Mouse (Mus musculus): Measurements from ENCODE around the gene Tet2. TPM values are rescaled to one million over a fixed set of nuclear protein-coding genes. Genes with fewer than 3 reads are reported as not detected.

Tet2 gene
- polyA plus RNA-seq, 1 experiment from 2014 or later: 15.0 TPM

DNA sequence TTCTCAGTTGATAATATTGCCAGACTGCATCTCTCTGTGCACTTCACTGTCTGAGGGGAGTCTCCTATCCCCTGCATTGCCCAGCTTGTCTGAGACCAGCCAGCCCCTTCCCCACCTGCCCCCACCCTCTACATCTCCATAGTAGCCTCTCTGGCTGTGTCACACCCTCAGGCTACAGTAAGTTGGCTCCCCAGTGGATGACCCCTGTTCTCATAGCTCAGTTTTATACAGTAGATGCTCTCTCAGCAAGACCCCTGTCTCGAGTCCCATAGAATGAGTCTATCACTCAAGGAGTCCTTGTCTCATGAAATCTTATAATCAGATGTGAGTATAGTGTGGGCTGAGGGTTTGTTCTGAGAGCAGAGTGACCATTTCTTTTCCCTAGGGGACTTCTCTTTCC, 85.8 kb downstream of the Tet2 start:
- no peak for DNase-seq (ENCODE audit: low spot score)
- H3K4me1 ChIP-seq: peaks cover 3% of the 10 kb centered on the region; the same call in 1 of the 2 replicates
- no peaks in the 10 kb centered on the region for H3K27me3 ChIP-seq (ENCODE audit: low read depth, poor library complexity, severe bottlenecking)
- 0 out of 2 replicates have a peak, but pooled peaks cover 5% of the 10 kb centered on the region for H3K36me3 ChIP-seq
- no peak overlapping the region for H3K4me3 ChIP-seq
- no peak overlapping the region for H3K27ac ChIP-seq
- 76% methylated on average over 1 of the region's 1 CpGs for WGBS
- H3K9me3 ChIP-seq (replicated peaks): no peaks in the 10 kb centered on the region

GRCm38 (mm10) chr3:133453896-133454295, 91.0 kb downstream of the Tet2 start:
- Histone ChIP-seq H3K4me1 (peaks cover 6% of the 10 kb centered on the region), H3K27me3 (ENCODE audit: low read depth, poor library complexity, severe bottlenecking) (no peaks in the 10 kb centered on the region), H3K36me3 (no peaks in the 10 kb centered on the region), H3K27ac (no peak overlapping the region), H3K9me3 (replicated peaks) (no peaks in the 10 kb centered on the region), H3K4me3 (no peak overlapping the region)
- DNase-seq (ENCODE audit: low spot score): no peak
- 50% methylated on average over 8 of the region's 8 CpGs for WGBS

DNA sequence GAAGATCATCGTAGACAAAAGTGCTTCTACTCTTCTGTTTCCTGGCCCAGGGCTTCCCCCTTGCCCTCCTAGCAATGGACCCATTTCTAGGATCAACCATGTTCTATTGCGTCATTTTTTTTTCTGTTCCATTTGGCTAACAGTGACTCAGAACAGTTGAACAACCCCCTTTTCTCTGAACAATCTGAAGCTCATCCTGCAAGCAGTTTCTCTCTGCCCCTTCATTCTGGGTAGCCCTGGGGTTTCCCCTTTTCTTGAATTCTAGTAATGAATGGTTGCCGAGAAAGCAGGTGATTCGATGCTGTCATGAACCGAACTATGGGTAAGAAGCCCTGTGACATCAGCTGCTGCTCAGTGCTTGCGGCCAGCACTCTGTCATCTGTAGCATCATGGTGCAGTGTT, 108.0 kb downstream of the Tet2 start:
- WGBS: 91% methylated on average over 6 of the region's 6 CpGs
- H3K4me1 ChIP-seq: no peaks in the 10 kb centered on the region
- H3K4me3 ChIP-seq: no peak overlapping the region
- no peaks in the 10 kb centered on the region for H3K9me3 ChIP-seq (replicated peaks)
- no peak overlapping the region for H3K27ac ChIP-seq
- H3K36me3 ChIP-seq: no peaks in the 10 kb centered on the region
- H3K27me3 ChIP-seq (ENCODE audit: low read depth, poor library complexity, severe bottlenecking): no peaks in the 10 kb centered on the region
- no peak for DNase-seq (ENCODE audit: low spot score)

- Histone ChIP-seq H3K36me3 (no peaks in the 10 kb centered on the region), H3K4me3 (no peak overlapping the region), H3K27ac (no peak overlapping the region), H3K4me1 (no peaks in the 10 kb centered on the region), H3K27me3 (ENCODE audit: low read depth, poor library complexity, severe bottlenecking) (no peaks in the 10 kb centered on the region), H3K9me3 (replicated peaks) (no peaks in the 10 kb centered on the region)
- DNase-seq (ENCODE audit: low spot score): no peak
- 86% methylated on average over 4 of the region's 4 CpGs for WGBS
These were observed 108.6 kb downstream of the Tet2 start for GRCm38 (mm10) chr3:133436279-133436860.

DNA sequence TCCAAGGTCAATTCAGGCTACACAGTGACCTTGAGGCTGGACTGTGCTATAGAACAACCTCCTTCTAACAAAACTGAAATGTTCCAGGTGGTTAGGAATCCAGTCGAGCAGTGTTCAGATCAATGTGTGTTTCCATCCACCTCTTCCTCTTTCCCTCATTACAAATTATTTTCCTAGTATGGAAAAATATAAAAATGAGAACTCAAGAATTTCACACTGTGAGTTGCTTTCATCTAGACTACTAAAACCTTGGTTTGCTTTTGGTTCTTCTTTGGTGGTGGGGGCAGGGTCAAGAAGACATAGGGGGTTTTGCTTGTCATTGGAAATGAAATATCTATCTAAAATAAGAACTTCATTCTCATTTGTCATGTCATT, 109.2 kb downstream of the Tet2 start:
- H3K27ac ChIP-seq: no peak overlapping the region
- H3K9me3 ChIP-seq (replicated peaks): no peaks in the 10 kb centered on the region
- H3K4me3 ChIP-seq: no peak overlapping the region
- no peaks in the 10 kb centered on the region for H3K27me3 ChIP-seq (ENCODE audit: low read depth, poor library complexity, severe bottlenecking)
- DNase-seq (ENCODE audit: low spot score): no peak
- H3K36me3 ChIP-seq: no peaks in the 10 kb centered on the region
- 85% methylated on average over 1 of the region's 1 CpGs for WGBS
- H3K4me1 ChIP-seq: no peaks in the 10 kb centered on the region

- Histone ChIP-seq H3K27ac (no peak overlapping the region), H3K4me1 (no peaks in the 10 kb centered on the region), H3K27me3 (ENCODE audit: low read depth, poor library complexity, severe bottlenecking) (no peaks in the 10 kb centered on the region), H3K9me3 (replicated peaks) (no peaks in the 10 kb centered on the region), H3K36me3 (no peaks in the 10 kb centered on the region), H3K4me3 (no peak overlapping the region)
- no peak for DNase-seq (ENCODE audit: low spot score)
- 95% methylated on average over 6 of the region's 6 CpGs for WGBS
These were observed 109.7 kb downstream of the Tet2 start for GRCm38 (mm10) chr3:133435141-133435773.

- DNase-seq (ENCODE audit: low spot score): no peak
- H3K9me3 ChIP-seq (replicated peaks): no peaks in the 10 kb centered on the region
- H3K4me3 ChIP-seq: no peak overlapping the region
- WGBS: 76% methylated on average over 4 of the region's 4 CpGs
- no peaks in the 10 kb centered on the region for H3K36me3 ChIP-seq
- H3K27ac ChIP-seq: no peak overlapping the region
- no peaks in the 10 kb centered on the region for H3K27me3 ChIP-seq (ENCODE audit: low read depth, poor library complexity, severe bottlenecking)
- H3K4me1 ChIP-seq: no peaks in the 10 kb centered on the region
These were observed 115.4 kb downstream of the Tet2 start for GRCm38 (mm10) chr3:133429394-133430173.

GRCm38 (mm10) chr3:133428003-133428402, 116.9 kb downstream of the Tet2 start:
- no peaks in the 10 kb centered on the region for H3K4me1 ChIP-seq
- no peaks in the 10 kb centered on the region for H3K36me3 ChIP-seq
- H3K27me3 ChIP-seq (ENCODE audit: low read depth, poor library complexity, severe bottlenecking): no peaks in the 10 kb centered on the region
- WGBS: 80% methylated on average over 4 of the region's 4 CpGs
- H3K9me3 ChIP-seq (replicated peaks): no peaks in the 10 kb centered on the region
- DNase-seq (ENCODE audit: low spot score): no peak
- H3K4me3 ChIP-seq: no peak overlapping the region
- no peak overlapping the region for H3K27ac ChIP-seq

GRCm38 (mm10) chr3:133423073-133423472, 121.9 kb downstream of the Tet2 start:
- H3K9me3 ChIP-seq (replicated peaks): no peaks in the 10 kb centered on the region
- H3K4me3 ChIP-seq: no peak overlapping the region
- H3K27me3 ChIP-seq (ENCODE audit: low read depth, poor library complexity, severe bottlenecking): no peaks in the 10 kb centered on the region
- no peaks in the 10 kb centered on the region for H3K4me1 ChIP-seq
- no peaks in the 10 kb centered on the region for H3K36me3 ChIP-seq
- no peak overlapping the region for H3K27ac ChIP-seq
- DNase-seq (ENCODE audit: low spot score): no peak

DNA sequence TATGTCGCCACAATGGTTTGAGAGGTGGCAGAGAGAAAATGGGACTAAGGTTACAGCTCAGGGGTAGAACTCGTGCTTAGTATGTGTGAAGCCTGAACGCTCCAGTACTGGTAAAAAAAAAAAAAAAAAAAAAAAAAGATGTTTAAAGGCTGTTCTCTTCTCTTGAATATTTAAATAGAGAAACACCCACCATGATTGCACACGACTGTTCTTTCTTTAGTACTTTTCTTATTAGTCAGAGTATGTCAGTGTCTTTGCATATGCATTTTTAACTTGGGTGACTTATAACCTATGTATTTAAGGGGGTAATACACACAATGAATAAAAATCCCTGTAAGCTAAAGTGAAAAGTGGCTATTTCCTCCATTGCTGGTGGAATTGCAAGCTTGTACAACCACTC, 130.2 kb downstream of the Tet2 start:
- H3K27ac ChIP-seq: no peak overlapping the region
- H3K27me3 ChIP-seq (ENCODE audit: low read depth, poor library complexity, severe bottlenecking): no peaks in the 10 kb centered on the region
- no peaks in the 10 kb centered on the region for H3K36me3 ChIP-seq
- 90% methylated on average over 4 of the region's 4 CpGs for WGBS
- H3K9me3 ChIP-seq (replicated peaks): no peaks in the 10 kb centered on the region
- no peaks in the 10 kb centered on the region for H3K4me1 ChIP-seq
- H3K4me3 ChIP-seq: no peak overlapping the region
- no peak for DNase-seq (ENCODE audit: low spot score)

Small RNA genes lying within 50 kb of the gene (microRNA-seq; reads per million reads assigned to microRNA genes)
- not detected for gene Gm25042

Other genes with a start within 250 kb of the Tet2 start
- 81.7 and 95.4 TPM in 2 replicates for gene Ppa2, start 235.0 kb downstream of the Tet2 start, polyA plus RNA-seq (2016; fragmentation: Nextera tagmentation; extraction: Ambion mirVana)